Mouse (Mus musculus) embryonic facial prominence, embryonic 15.5 days (tissue): Measurements from ENCODE around the gene Crp. TPM values are rescaled to one million over a fixed set of nuclear protein-coding genes. Genes with fewer than 3 reads are reported as not detected.

Experiments
- polyA plus RNA-seq: library from polyadenylated mRNA; unstranded; fragments of >200 nt; fragmentation: Nextera tagmentation; extraction: Ambion mirVana; gene quantifications from 2 replicates; pipeline ENCODE4 v1.2.1, GENCODE M21; 2015

Gene Crp
- polyA plus RNA-seq, 1 experiment from 2014 or later: not detected

Other genes with a start within 250 kb of the Crp start
- 0.85 and 1.2 TPM in 2 replicates for gene Slamf9, start 222.7 kb upstream of the Crp start, polyA plus RNA-seq
- 58.4 and 61.0 TPM in 2 replicates for gene Igsf9, start 216.3 kb upstream of the Crp start, polyA plus RNA-seq
- 260 and 286 TPM in 2 replicates for gene Tagln2, start 198.0 kb upstream of the Crp start, polyA plus RNA-seq
- gene Cfap45, start 177.3 kb upstream of the Crp start, polyA plus RNA-seq: 12.2 and 18.7 TPM in 2 replicates
- 7.7 and 10.9 TPM in 2 replicates for gene Vsig8, start 142.1 kb upstream of the Crp start, polyA plus RNA-seq
- 0.29 TPM in 1 of 2 replicates, not detected in the other for gene Slamf8, start 107.5 kb upstream of the Crp start, polyA plus RNA-seq
- gene Fcrl6, start 95.5 kb upstream of the Crp start, polyA plus RNA-seq: 0.28 and 0.32 TPM in 2 replicates
- 13.4 and 13.7 TPM in 2 replicates for gene Dusp23, start 65.1 kb upstream of the Crp start, polyA plus RNA-seq
- gene Apcs, start 197.0 kb downstream of the Crp start, polyA plus RNA-seq: not detected in 2 replicates